Mouse (Mus musculus) left cerebral cortex, postnatal 36 days (tissue): Measurements from ENCODE around the gene Sord. TPM values are rescaled to one million over a fixed set of nuclear protein-coding genes. Genes with fewer than 3 reads are reported as not detected.
A peak's percentile ranks its signal among the peaks of the same experiment; 100 is the strongest.

ENCODE experiments used
- DNase-seq, 2 experiments: peaks; one replicate each; pipeline ENCODE4 v3.0.0; 2021 to 2022; ENCODE audit warnings: low spot score in 2 of 2, mixed read lengths in 1 of 2
- intact Hi-C: fragments of 180-260 bp; cut with DNase I; formaldehyde crosslinking; loops from one replicate; pipeline ENCODE4 v1.15.1; 2025
- total RNA-seq, 2 experiments: library from RNA; stranded (reverse); gene quantifications; 2 replicates each; pipeline ENCODE4 v1.2.3; 2021

Gene Sord
- total RNA-seq, 2 experiments from 2014 or later = 16.6 to 20.0 TPM

DNA sequence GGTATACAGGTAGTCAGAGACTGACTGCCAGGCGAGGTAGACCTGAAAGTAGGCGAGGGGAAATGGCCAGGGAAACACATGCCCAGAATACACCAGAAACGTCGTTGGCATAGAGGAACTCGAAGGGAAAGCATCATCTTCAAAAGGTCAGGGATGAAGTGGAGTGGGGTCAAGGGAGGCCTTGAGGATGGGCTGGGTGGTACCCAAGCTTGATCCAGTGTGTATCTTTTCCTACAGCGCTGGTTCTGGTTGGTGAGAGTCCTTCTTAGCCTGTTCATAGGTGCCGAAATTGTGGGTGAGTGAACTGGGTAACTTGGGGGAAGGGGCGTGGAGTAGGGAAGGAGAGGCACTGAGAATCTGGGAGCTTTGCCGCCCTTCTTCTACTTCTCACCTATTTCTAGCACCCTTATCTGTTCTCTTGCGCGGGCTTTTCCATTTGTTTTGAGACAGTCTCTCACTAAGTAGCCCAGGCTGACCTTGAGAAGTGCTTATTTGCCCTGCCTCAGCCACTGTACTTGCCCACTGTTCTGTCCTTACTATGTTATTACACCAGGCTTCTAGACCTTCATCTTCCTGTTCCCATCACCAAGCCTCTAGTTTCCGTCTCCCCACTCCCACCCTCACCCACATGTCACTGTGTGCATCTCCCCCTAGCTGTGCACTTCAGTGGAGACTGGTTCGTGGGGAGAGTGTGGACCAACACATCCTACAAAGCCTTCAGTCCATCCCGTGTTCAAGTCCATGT, 65.5 kb downstream of the Sord start:
- intact Hi-C loops = loop anchor here (5.0 kb wide), 1 partner anchor 108 kb away; no protein-coding TSS in a partner anchor

DNA sequence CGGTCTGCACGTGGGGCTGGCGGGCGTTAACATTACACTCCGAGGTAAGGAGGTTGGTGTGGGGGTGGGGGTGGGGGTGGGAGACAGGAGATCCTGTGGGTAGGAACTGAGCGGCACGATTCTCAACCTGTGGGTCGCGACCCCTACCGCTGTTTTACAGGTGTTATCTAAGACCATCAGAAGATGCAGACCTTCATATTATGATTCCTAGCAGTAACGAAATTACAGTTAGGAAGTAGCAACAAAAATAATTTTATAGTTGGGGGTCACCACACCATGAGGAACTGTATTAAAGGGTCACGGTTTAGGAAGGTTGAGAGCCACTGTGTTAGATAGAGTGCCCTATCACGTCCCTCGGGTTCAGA, 66.1 kb downstream of the Sord start:
- intact Hi-C loops = loop anchor here (5.0 kb wide), 1 partner anchor 108 kb away; no protein-coding TSS in a partner anchor

More for the DNA sequence above, 65.5 kb downstream of the Sord start:
- no peak for DNase-seq

DNA sequence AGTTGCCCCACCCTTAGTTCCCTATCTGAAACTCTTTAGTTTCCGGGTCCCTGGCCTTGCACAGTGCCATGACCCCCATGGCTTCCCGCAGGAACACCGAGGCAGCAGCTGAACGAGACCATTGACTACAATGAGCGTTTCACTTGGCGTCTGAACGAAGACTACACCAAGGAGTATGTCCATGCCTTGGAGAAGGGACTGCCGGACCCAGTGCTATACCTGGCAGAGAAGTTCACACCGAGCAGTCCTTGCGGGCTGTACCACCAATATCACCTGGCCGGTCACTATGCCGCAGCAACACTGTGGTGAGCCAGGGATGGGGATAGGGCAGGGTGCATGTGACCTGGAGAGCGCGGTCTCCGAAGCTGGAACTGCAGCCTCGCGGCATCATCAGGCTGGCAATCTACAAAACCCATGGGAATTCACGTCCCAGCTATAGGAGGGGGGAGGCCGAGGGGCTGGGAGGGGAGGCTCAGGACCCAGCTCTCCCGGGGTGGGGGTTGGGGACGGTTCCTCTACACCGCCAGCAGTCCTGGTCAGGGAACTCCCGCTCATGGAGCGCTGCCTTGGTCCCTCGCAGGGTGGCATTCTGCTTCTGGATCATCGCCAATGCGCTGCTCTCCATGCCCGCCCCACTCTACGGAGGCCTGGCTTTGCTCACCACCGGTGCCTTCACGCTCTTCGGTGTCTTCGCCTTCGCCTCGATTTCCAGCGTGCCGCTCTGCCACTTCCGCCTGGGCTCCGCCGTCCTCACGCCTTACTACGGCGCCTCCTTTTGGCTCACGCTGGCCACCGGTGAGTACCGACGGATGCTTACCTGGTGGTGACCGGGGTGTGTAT, 66.8 kb downstream of the Sord start:
- intact Hi-C loops = loop anchor here (5.0 kb wide), 1 partner anchor 109 kb away; no protein-coding TSS in a partner anchor
- DNase-seq = peak; percentile 26 to 36

More for the DNA sequence above, 66.1 kb downstream of the Sord start:
- DNase-seq = no peak

DNA sequence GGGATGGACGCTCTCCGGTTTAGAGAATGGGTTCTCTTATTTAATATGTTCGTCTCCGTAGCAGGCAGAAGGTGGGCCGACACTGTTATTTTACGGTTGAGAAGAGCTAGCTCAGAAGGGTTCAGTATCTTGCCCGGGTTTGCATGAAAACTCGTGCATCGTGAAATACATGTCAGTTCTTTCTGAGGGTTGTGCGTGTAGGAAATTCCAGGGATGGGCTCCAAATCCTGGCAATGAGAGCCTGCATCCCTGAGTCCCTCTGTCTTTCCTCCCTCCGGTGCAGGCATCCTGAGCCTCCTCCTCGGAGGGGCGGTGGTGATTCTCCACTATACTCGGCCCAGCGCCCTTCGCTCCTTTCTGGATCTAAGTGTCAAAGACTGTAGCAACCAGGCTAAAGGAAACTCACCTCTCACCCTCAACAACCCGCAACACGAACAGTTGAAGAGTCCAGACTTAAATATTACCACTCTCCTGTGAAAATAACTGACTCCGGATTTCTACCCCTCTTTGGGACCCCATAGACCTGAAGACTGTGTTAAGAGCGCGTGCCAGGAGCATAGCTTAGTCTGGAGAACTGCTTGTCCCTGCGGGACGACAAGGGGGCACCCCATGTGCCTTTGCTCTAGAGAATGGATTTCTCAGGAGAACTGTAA, 67.5 kb downstream of the Sord start:
- intact Hi-C loops = loop anchor here (5.0 kb wide), 1 partner anchor 110 kb away; no protein-coding TSS in a partner anchor

DNA sequence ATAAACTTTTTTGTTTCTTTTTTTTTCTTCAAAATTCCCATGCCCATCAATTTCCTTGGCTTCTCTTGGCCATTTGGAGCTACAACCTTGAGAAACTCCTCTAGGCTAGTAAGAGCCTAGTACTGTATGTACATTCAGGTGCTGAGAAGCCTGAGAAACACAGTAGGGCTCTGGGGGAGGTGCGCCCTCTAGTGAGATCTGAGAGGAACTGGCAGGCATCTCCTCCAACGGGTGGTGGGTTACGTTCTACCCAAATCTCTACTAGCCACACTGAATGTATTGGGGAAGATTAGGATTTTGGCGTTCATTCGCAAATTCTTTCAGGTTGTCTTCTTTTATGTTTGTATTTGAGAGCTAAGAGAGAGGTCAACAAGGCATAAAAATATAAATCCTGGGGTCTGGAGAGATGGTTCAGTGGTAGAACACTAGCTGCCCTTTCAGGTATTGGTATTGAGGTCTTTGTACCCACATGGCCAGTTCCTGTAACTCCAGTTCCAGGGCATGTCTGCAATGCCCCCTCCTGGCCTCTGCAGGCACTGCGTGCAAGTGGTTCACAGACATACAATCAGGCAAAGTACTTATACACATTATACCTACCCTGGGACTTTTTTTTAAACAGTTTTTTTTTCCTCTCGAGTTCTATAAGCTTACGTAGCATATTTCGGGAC, 68.2 kb downstream of the Sord start:
- peak; percentile 36 to 46 for DNase-seq
- intact Hi-C loops = loop anchor here (5.0 kb wide), 1 partner anchor 110 kb away; no protein-coding TSS in a partner anchor

More for the DNA sequence above, 67.5 kb downstream of the Sord start:
- no peak for DNase-seq

DNA sequence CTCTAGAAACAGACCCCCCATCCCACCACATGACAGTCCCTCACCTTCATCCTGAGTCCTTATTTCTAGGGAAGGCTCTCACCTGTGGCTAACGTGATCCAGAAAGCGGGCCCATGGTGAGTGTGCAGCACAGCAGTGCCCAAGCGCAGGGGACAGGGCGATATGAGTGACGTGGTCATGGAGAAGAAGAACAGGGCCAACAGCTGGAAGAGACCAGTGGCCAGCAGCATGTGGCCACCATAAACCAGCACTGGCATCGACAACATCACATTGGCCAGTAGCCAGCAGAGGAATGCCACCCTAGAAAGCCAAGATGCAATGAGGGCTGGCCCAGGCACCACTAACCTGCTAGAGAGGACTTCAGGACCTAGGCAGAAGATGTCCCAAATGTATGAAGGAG, 70.0 kb downstream of the Sord start:
- intact Hi-C loops = loop anchor here (5.0 kb wide), 1 partner anchor 112 kb away; no protein-coding TSS in a partner anchor

DNA sequence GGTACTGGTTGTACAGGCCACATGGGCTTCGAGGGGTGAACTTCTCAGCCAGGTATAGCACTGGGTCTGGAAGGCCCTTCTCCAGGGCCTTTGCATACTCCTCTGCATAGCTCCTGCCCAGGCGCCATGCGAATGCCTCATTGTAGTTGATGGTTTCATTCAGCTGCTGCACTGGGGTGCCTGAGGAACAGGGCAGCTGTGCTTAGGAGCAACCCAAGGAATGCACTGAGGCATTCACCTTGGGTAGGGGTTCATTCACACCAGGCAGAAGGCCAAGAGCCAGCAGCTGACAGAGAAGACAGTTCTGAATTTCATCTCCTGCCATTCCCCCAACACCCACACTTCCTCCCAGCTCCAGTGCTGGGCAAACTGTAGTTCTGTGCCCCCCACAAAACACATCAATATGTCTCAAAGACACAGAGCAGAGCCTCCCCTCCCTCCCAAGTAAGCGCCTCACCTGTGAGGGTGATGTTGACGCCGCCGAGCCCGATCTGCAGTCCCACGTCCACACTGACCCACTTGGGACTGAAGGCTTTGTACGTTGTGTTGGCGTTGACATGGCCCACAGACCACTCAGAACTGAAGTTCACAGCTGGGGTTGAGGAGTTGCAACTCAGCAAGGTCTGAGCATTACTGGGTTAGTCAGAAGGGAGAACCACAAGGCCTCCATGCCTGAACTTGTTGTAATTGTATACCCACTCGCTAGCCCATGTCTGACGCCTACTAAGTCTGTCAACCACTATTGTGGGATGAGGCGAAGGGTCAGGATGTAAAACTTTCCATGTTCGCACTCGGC, 70.7 kb downstream of the Sord start:
- intact Hi-C loops = loop anchor here (5.0 kb wide), 1 partner anchor 72 kb away; no protein-coding TSS in a partner anchor
- no peak for DNase-seq

More for the DNA sequence above, 70.0 kb downstream of the Sord start:
- no peak for DNase-seq

DNA sequence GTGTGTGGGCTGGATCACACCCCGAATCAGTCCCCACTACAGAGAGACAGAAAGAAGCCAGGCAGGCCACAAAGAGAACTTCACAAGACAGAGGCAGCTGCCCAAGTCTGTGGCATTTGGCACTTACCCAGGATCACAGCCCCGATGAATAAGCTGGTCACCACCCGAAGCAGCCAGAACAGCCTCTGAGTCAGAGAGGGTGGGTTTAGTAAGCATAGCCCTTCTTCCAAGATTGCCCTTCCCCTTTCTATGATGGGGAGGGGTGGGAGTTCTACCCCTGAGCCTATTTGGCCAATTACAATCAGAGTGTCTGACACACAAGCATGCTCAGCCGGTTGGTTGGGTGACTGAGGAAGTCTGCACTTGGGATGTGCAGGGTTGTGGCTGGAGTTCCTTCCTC, 71.6 kb downstream of the Sord start:
- intact Hi-C loops = loop anchor here (5.0 kb wide), 1 partner anchor 71 kb away; no protein-coding TSS in a partner anchor
- no peak for DNase-seq

DNA sequence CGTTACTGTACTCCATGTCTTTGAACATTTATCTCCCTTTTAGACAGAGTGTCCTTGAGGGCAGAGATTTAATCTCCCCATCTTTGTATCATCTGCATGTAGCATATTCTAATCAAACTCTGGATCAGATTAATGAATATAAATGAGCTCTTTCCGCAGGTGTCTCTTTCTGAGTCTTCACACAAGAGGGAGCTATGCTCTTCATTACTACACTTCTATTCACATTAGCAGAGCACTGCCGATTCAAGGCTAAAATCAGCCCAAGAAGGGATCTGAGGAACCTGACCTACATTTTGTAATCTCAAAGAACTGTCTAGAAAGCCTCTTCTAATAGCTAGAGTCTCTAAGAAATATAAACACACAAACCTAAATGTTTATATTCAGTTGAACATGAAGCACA, 75.1 kb downstream of the Sord start:
- DNase-seq = no peak
- intact Hi-C loops = loop anchor here (5.0 kb wide), 2 partner anchors 68 to 248 kb away; no protein-coding TSS in a partner anchor

DNA sequence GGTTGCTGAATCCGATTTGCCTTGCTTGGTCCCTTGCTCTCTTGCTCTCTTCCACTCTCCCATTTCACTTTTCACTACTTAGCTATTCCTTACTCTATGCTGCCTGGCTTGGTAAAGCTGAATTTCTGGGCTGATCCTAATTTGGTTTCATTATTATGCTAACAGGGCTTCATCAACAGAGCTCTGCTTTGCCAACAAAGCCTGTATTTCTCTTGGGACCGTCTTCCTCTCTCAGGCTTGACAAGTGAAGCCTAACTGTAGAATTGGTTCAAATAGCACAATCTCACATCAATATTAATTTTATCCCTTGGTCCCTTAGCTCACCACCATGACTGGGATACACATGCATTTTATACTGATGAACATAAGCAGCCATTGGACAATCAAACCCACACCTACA, 77.0 kb downstream of the Sord start:
- intact Hi-C loops = loop anchor here (5.0 kb wide), 1 partner anchor 246 kb away; no protein-coding TSS in a partner anchor
- no peak for DNase-seq

DNA sequence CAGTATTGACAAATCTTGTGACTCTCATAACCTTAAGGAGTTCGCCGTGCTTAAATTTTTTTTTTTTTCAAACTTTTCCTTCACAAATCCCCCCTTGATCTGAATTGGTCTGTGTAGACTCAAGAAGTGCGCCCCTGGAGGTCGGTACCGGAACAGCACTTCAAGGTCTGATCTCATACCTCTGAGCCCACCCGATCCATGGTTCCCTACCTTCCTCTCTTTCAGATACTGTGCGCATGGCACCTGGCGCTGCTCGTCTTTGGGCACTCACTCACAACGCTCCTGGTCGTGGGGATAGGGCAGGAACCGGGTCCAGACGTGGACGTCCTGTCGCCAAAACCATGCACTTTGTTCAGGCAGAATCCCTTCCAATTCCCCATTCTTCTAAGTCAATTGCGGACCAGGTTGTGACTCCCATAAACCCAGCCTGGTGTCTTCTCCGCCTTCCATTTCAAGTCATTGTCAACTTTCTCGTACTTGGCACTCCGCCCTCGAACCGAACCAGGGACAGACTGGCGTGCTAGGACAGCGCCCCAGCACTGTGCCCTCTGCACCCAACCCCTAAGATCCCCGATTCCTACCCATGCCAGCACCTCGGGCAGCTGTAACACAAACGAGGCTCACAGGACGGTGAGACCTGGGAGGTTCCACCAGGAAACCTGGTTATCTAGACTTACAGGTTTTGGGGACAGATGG, 78.3 kb downstream of the Sord start:
- intact Hi-C loops = loop anchor here (5.0 kb wide), 1 partner anchor 244 kb away; no protein-coding TSS in a partner anchor
- no peak for DNase-seq

DNA sequence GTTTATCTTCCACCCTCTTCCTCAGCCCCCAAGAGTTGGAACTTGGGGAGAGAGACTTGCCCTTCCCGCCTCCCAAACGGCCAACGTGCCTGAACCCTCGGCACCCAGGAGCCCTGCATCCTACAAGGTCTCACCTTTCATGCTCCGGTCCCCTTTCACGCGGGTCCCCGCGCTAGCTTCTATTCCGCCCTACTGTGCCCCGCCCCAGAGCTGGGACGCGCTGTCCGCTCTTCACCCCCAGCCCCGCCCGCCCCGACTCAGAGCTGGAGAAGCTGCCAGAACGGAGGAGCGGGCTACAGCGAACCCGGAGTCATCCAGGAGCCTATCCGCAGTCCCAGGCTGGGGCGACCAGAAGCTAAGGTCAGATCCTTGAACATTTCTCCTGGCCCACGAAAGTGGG, 79.0 kb downstream of the Sord start, which contains the start of gene Duoxa1:
TSS of gene Duoxa1 (minus strand) at position 195 of the 400 bp plus-strand sequence.
- intact Hi-C loops = loop anchor here (5.0 kb wide), 1 partner anchor 244 kb away; no protein-coding TSS in a partner anchor

More for the DNA sequence above, 79.0 kb downstream of the Sord start, which contains the start of gene Duoxa1:
- DNase-seq = no peak

Other genes starting within 250 kb of the Sord start
- 10 to 100 TPM; 17.7 to 19.6 TPM for gene Eif3j1, start 206.2 kb upstream of the Sord start, total RNA-seq
- gene Spg11, start 116.4 kb upstream of the Sord start, total RNA-seq = 10 to 100 TPM; 14.4 to 16.4 TPM
- gene B2m, start 87.1 kb upstream of the Sord start, total RNA-seq = 100 to 1,000 TPM; 108 to 111 TPM
- not detected for gene Trim69, start 74.0 kb upstream of the Sord start, total RNA-seq
- gene Patl2, start 48.6 kb upstream of the Sord start, total RNA-seq = not detected
- not detected for gene Terb2, start 48.5 kb upstream of the Sord start, total RNA-seq
- not detected for gene Duox2, start 63.7 kb downstream of the Sord start, total RNA-seq
- not detected for gene Duoxa2, start 64.2 kb downstream of the Sord start, total RNA-seq
- not detected for gene Duoxa1, start 79.0 kb downstream of the Sord start, total RNA-seq
- gene Duox1, start 80.9 kb downstream of the Sord start, total RNA-seq = under 1 TPM in 1 of 2 experiments, not detected in 1; 0.05 TPM
- 10 to 100 TPM; 68.3 to 76.2 TPM for gene Shf, start 134.4 kb downstream of the Sord start, total RNA-seq
- gene Slc28a2, start 191.7 kb downstream of the Sord start, total RNA-seq = under 1 TPM; 0.15 to 0.23 TPM